ENCODE assay signal across 27 mouse cellular contexts in genomic region chr5:142622134-142622533, GRCm38 (mm10). TPM values are rescaled to one million over a fixed set of nuclear protein-coding genes. Genes with fewer than 3 reads are reported as not detected.
DNase-seq lines count a peak whose midpoint lies in the region; ATAC-seq and TF ChIP-seq lines count a peak whose summit lies in the region.
"Had no signal": no experiment of that assay in that cellular context is flagged by ENCODE, and none has a peak within 500 bp of the region (broad histone marks: within the 10 kb centered on the region; RNA-seq: fewer than 3 reads in every experiment).

No protein-coding gene starts in this region.

- no peak overlapping the region for H3K9ac ChIP-seq in liver, adult 2 months (ENCODE audit: low read depth, low read length)
- H3K9ac ChIP-seq in liver, postnatal 0 days (replicated peaks), result no peak overlapping the region
- H3K9ac ChIP-seq in intestine, embryonic 15.5 days, result no peak overlapping the region
- H3K9ac ChIP-seq: embryonic facial prominence, embryonic 12.5 days; embryonic facial prominence, embryonic 15.5 days; forebrain, embryonic 15.5 days; heart, embryonic 12.5 days; heart, embryonic 15.5 days; hindbrain, embryonic 14.5 days had no signal

- H3K4me1 ChIP-seq in liver, adult 2 months (ENCODE audit: control insufficient read depth, insufficient read depth, low read length), result peaks cover 4% of the 10 kb centered on the region; the same call in 1 of the 2 replicates
- H3K4me1 ChIP-seq in liver, postnatal 0 days (ENCODE audit: insufficient read depth), result no peaks in the 10 kb centered on the region
- H3K4me1 ChIP-seq in intestine, embryonic 15.5 days (replicated peaks), result no peaks in the 10 kb centered on the region
- H3K4me1 ChIP-seq: embryonic facial prominence, embryonic 12.5 days; embryonic facial prominence, embryonic 15.5 days; forebrain, embryonic 15.5 days; heart, embryonic 12.5 days; heart, embryonic 15.5 days had no signal

- H3K27ac ChIP-seq in liver, adult 2 months (replicated peaks; ENCODE audit: insufficient read depth, low read depth, low read length), result peak overlapping the region; percentile 56
- no peak overlapping the region for H3K27ac ChIP-seq in liver, postnatal 0 days (ENCODE audit: low read depth)
- no peak overlapping the region for H3K27ac ChIP-seq in intestine, embryonic 15.5 days
- H3K27ac ChIP-seq: embryonic facial prominence, embryonic 12.5 days; embryonic facial prominence, embryonic 15.5 days; forebrain, embryonic 15.5 days; heart, embryonic 15.5 days; hindbrain, embryonic 14.5 days; hindbrain, postnatal 0 days had no signal

- no peak for ATAC-seq in liver, postnatal 0 days
- ATAC-seq in intestine, embryonic 15.5 days, result peak; percentile 63
- ATAC-seq: CD4-positive, CD25-positive, alpha-beta regulatory T cell, adult 4 months; forebrain, embryonic 15.5 days; hindbrain, postnatal 0 days; inflammation-experienced regulatory T-cells, adult 6 months had no signal

- no peaks in the 10 kb centered on the region for H3K9me3 ChIP-seq in liver, postnatal 0 days (ENCODE audit: low read length)
- no peaks in the 10 kb centered on the region for H3K9me3 ChIP-seq in intestine, embryonic 15.5 days
- H3K9me3 ChIP-seq: embryonic facial prominence, embryonic 12.5 days; embryonic facial prominence, embryonic 15.5 days; forebrain, embryonic 15.5 days; heart, embryonic 12.5 days; heart, embryonic 15.5 days had no signal

- WGBS in liver, adult 2 months, result 85% methylated on average over 1 of the region's 1 CpGs
- WGBS in liver, postnatal 0 days (ENCODE audit: insufficient replicate concordance), result 37% methylated on average over 1 of the region's 1 CpGs
- 52% methylated on average over 1 of the region's 1 CpGs for WGBS in intestine, embryonic 15.5 days
- WGBS in large intestine, adult 2 months, result 19% methylated on average over 1 of the region's 1 CpGs

- no peak for DNase-seq in liver, adult 2 months (ENCODE audit: extremely low read depth, low read depth, low spot score)
- DNase-seq in liver, postnatal 0 days, result no peak
- DNase-seq in large intestine, adult 2 months (ENCODE audit: low read depth, low spot score), result peak; percentile 47
- DNase-seq in spleen, adult 12 weeks (ENCODE audit: low spot score), result no peak
- DNase-seq in heart, postnatal 4 days, result no peak
- DNase-seq: adrenal gland, postnatal 36 days; cerebellum, adult 11 months; cerebellum, adult 2 months; cerebellum, adult 9-11 months; cerebellum, postnatal 25 days; gastrocnemius, postnatal 25 days; heart, adult 18-20 months; heart, postnatal 10 days; heart, postnatal 36 days had no signal

- TF ChIP-seq EP300 in liver, postnatal 0 days (IDR thresholded peaks at IDR 0.05; ENCODE audit: low read depth), result no peak

- no peak overlapping the region for H3K4me2 ChIP-seq in liver, postnatal 0 days (ENCODE audit: low read depth, low read length)
- H3K4me2 ChIP-seq in intestine, embryonic 15.5 days (replicated peaks), result no peak overlapping the region
- H3K4me2 ChIP-seq: embryonic facial prominence, embryonic 12.5 days; embryonic facial prominence, embryonic 15.5 days; forebrain, embryonic 15.5 days; heart, embryonic 12.5 days; heart, embryonic 15.5 days; hindbrain, embryonic 14.5 days had no signal

- no peaks in the 10 kb centered on the region for H3K79me2 ChIP-seq in liver, adult 2 months (ENCODE audit: control insufficient read depth, insufficient read depth, low read length)

- no peak for TF ChIP-seq POLR2A in liver, adult 2 months (IDR thresholded peaks at IDR 0.05; ENCODE audit: extremely low read depth, insufficient read depth, low read length)

- no peak overlapping the region for H3K4me3 ChIP-seq in liver, adult 2 months (ENCODE audit: insufficient read depth, low read depth, low read length)
- H3K4me3 ChIP-seq in liver, postnatal 0 days (ENCODE audit: low read depth, low read length), result no peak overlapping the region
- no peak overlapping the region for H3K4me3 ChIP-seq in intestine, embryonic 15.5 days (replicated peaks)
- H3K4me3 ChIP-seq: embryonic facial prominence, embryonic 12.5 days; embryonic facial prominence, embryonic 15.5 days; forebrain, embryonic 15.5 days; heart, embryonic 12.5 days; heart, embryonic 15.5 days had no signal

- H3K27me3 ChIP-seq in liver, adult 2 months (ENCODE audit: control insufficient read depth, insufficient read depth, low read length), result no peaks in the 10 kb centered on the region
- no peaks in the 10 kb centered on the region for H3K27me3 ChIP-seq in liver, postnatal 0 days (ENCODE audit: insufficient read depth, low read length)
- no peaks in the 10 kb centered on the region for H3K27me3 ChIP-seq in intestine, embryonic 15.5 days (replicated peaks)
- H3K27me3 ChIP-seq: embryonic facial prominence, embryonic 12.5 days; embryonic facial prominence, embryonic 15.5 days; forebrain, embryonic 15.5 days; heart, embryonic 15.5 days had no signal

- no peak for TF ChIP-seq CTCF in liver, adult 2 months (IDR thresholded peaks at IDR 0.05; ENCODE audit: low read depth, low read length)
- no peak for TF ChIP-seq CTCF in liver, postnatal 0 days (IDR thresholded peaks at IDR 0.05; ENCODE audit: low read depth)

- no peaks in the 10 kb centered on the region for H3K36me3 ChIP-seq in liver, adult 2 months (ENCODE audit: control insufficient read depth, insufficient read depth, low read length)
- no peaks in the 10 kb centered on the region for H3K36me3 ChIP-seq in liver, postnatal 0 days (replicated peaks; ENCODE audit: insufficient read depth, low read length)
- H3K36me3 ChIP-seq in intestine, embryonic 15.5 days, result no peaks in the 10 kb centered on the region
- H3K36me3 ChIP-seq: embryonic facial prominence, embryonic 12.5 days; embryonic facial prominence, embryonic 15.5 days; forebrain, embryonic 15.5 days; heart, embryonic 12.5 days; heart, embryonic 15.5 days had no signal

RNA-seq across cellular contexts. Expression of gene Wipi2, which starts 5.4 kb away (rescaled TPM):
- 43.9 and 46.5 TPM in 2 replicates for total RNA-seq in liver, adult 2 months (2014; rRNA removed)
- polyA plus RNA-seq in liver, adult 2 months (2012; rRNA removed), result 35.9 and 39.2 TPM in 2 replicates
- polyA plus RNA-seq in liver, postnatal 0 days (2015; fragmentation: Nextera tagmentation; extraction: Ambion mirVana), result 16.7 and 18.6 TPM in 2 replicates
- polyA plus RNA-seq in intestine, embryonic 15.5 days (2015; fragmentation: Nextera tagmentation; extraction: Ambion mirVana), result 37.5 and 37.8 TPM in 2 replicates
- 25.1 and 39.9 TPM in 2 replicates for polyA plus RNA-seq in large intestine, adult 2 months (2012; rRNA removed)
- total RNA-seq in heart, postnatal 4 days (2021), result 10 to 100 TPM; 34.7 to 35.4 TPM

RNA-seq across cellular contexts. Expression of gene Mmd2, which starts 13.5 kb away (rescaled TPM):
- 9.8 and 37.1 TPM in 2 replicates for total RNA-seq in liver, adult 2 months (2014; rRNA removed)
- polyA plus RNA-seq in liver, adult 2 months (2012; rRNA removed), result 13.1 and 27.6 TPM in 2 replicates
- 9.1 and 11.8 TPM in 2 replicates for polyA plus RNA-seq in liver, postnatal 0 days (2015; fragmentation: Nextera tagmentation; extraction: Ambion mirVana)
- polyA plus RNA-seq in intestine, embryonic 15.5 days (2015; fragmentation: Nextera tagmentation; extraction: Ambion mirVana), result 1.7 and 2.0 TPM in 2 replicates
- polyA plus RNA-seq in large intestine, adult 2 months (2012; rRNA removed), result 0.27 and 0.50 TPM in 2 replicates
- total RNA-seq in heart, postnatal 4 days (2021), result under 1 TPM; 0.10 to 0.18 TPM
- total RNA-seq: common myeloid progenitor, adult 5-6 weeks; gastrocnemius, postnatal 25 days; MEL had no signal
- polyA plus RNA-seq: C2C12; CD4-positive, CD25-positive, alpha-beta regulatory T cell, adult 4 months; inflammation-experienced regulatory T-cells, adult 6 months had no signal
